Mouse (Mus musculus): ENCODE measurements around the gene Pdpr.
"Not testable (repeated sequence)": the region's sequence is repeated elsewhere in the genome, so short reads cannot be mapped to it uniquely, and the experiment has no call there.

Gene Pdpr

GRCm38 (mm10) chr8:111091706-111092105, 2.7 kb upstream of the Pdpr start:
- no peak for DNase-seq

DNA sequence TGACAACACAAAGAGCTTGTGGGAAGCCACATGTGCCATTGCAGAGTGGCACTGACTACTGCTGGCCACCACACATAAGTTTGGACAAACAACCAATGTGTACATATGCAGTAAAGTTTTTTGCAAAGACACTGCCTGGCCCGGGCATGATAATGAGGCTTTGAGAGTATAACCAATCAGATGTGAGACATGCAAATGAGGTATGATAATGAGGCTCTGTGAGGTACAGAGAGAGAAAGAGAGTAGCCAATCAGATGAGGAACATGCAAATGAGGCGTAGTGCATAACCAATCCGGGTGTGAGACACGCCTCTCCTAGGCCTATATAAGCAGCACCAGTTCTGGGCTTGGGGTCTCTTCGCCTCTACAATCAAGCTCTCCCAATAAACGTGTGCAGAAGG, 2.1 kb upstream of the Pdpr start, which contains the start of gene Clec18a:
Gene Clec18a (minus strand): TSS at position 101 of the 400 bp plus-strand sequence.
- DNase-seq, result not testable (repeated sequence)

DNA sequence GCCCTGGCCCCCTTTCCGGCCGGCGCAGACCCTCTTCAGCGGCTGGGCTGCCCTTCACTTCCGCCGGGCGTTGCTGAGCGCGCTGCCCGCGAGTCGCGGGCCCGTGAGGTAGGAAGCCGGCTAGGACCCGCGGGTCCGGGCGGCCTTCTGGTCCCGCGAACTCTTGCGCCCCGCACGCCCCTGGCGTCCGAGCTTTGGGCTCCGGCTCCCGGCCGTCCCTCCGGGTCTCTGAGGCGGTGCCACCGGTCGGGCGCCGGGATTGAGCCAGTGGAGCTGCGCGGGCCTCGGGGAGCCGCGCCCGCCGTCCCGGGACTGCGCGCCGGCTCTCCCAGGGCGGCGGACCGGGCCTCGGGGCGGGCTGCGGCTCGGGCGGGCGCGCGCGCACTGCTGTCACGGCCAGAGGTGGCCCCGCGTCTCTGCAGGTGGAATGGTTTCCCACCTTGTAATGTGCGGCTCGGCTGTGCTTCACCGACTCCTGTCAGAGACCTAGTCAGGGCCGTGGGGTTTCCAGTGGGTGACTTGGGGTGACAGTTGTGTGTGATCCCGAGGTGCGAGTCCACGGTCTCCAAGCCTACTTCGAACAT, 381 bp downstream of the Pdpr start:
- DNase-seq, result peak in 1 of 2 experiments; percentile 23

GRCm38 (mm10) chr8:111114891-111115290, 20.5 kb downstream of the Pdpr start:
- DNase-seq, result no peak

GRCm38 (mm10) chr8:111119481-111119880, 25.1 kb downstream of the Pdpr start:
- no peak for DNase-seq

DNA sequence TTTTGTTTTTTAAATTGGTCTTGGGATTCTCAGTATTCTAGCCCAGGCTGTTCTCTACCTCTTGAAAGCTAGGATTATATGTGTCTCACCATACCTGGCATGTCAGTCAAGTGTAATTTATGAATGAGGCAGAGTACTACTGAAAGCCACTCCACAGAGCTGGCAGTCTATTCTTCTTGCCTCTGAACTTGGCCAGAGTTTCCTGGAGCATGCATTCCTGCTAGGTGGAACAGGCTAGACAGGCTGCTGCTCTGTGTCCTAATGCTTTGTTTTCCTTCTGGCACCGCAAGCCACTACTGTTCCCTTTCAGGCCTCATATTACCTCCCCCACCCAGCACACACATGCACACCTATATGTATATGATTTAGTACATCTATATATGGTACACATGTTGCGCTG, 36.3 kb downstream of the Pdpr start:
- no peak for DNase-seq

DNA sequence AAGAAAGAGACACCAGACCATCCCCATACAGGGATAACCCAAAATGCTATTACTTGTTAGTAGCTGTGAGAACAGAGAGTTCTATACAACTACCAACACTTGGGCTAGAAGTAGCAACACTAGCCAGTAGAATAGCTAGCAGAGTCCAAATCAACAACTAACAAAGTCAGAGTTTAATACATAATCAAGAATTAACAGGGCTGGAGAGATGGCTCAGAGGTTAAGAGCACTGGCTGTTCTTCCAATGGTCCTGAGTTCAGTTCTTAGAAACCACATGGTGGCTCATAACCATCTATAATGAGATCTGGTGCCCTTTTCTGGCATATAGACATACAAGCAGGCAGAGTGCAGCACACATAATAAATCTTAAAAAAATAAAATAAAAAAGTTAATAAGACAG, 48.1 kb downstream of the Pdpr start:
- no peak for DNase-seq

DNA sequence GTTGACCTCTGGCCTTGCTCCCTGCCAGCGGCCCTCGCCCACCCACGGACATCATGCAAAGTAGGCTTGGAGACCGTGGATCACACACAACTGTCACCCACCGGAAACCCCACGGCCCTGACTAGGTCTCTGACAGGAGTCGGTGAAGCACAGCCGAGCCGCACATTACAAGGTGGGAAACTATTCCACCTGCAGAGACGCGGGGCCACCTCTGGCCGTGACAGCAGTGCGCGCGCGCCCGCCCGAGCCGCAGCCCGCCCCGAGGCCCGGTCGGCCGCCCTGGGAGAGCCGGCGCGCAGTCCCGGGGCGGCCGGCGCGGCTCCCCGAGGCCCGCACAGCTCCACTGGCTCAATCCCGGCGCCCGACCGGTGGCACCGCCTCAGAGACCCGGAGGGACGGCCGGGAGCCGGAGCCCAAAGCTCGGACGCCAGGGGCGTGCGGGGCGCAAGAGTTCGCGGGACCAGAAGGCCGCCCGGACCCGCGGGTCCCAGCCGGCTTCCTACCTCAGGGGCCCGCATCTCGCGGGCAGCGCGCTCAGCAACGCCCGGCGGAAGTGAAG, 50.5 kb downstream of the Pdpr start:
- peak in 1 of 2 experiments; percentile 33 for DNase-seq

GRCm38 (mm10) chr8:111145460-111146012, 51.1 kb downstream of the Pdpr start:
- peak; percentile 91 to 97 for DNase-seq

DNA sequence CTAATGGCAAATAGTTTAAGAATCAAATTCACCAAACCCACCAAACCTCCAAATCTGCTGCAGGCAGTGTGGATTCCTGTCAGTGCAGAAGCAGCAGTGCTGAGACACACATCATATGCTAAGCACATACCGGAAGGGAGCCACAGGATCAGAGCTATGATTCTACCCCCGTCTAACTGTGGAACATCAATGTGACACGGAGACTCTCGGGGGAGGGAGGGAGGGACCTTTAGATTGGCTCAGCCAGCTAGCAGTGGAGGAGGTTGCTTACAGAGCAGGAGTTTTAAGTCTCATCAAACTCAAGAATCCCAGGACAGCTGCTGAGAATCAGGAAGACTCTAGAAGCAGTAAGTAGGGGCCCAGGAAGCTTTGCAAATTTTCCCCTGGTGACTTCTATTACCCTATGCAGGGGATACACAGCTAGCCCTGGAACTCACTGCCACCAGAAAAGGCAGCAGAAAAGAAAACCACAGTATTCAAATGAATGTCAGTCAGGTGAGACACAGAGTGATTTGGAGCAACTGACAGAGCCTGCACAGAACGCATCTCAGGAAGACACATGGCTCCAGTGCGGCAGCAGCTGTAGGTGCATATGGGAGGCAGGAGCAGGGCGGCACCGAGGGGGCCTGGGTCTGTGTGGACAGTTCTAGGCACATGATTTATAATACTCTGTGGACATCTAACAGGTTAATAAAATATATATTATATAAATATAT, 61.4 kb downstream of the Pdpr start:
- no peak for DNase-seq

- peak; percentile 64 to 66 for DNase-seq
Measured at GRCm38 (mm10) chr8:111157617-111158016, 63.2 kb downstream of the Pdpr start.

- DNase-seq, result no peak
Measured at GRCm38 (mm10) chr8:111171661-111172060, 77.2 kb downstream of the Pdpr start.

GRCm38 (mm10) chr8:111185472-111185947, 91.1 kb downstream of the Pdpr start:
- peak; percentile 80 to 84 for DNase-seq
